Mouse (Mus musculus) heart, postnatal 14 days (tissue): ENCODE measurements around the gene Ifitm6. TPM values are rescaled to one million over a fixed set of nuclear protein-coding genes. Genes with fewer than 3 reads are reported as not detected.
A peak's percentile ranks its signal among the peaks of the same experiment; 100 is the strongest.
"Not testable (repeated sequence)": the region's sequence is repeated elsewhere in the genome, so short reads cannot be mapped to it uniquely, and the experiment has no call there.

ENCODE experiments used
- DNase-seq, 2 experiments: peaks; one replicate each; pipeline ENCODE4 v3.0.0; 2021 to 2022
- intact Hi-C: fragments of 180-260 bp; cut with DNase I; formaldehyde crosslinking; loops from one replicate; pipeline ENCODE4 v1.15.1; 2025
- long read RNA-seq, 2 experiments: library from polyadenylated mRNA; stranded (forward); transcript quantifications; one replicate each; pipeline ENCODE4 v2.0.0; 2021
- total RNA-seq, 2 experiments: library from RNA; stranded (reverse); gene quantifications; 2 replicates each; pipeline ENCODE4 v1.2.3; 2021

The Ifitm6 gene
- 1 to 10 TPM in 1 of 2 experiments, under 1 TPM in 1; 0.34 to 1.1 TPM for total RNA-seq
- long read RNA-seq, experiment 1: 0 reads
- long read RNA-seq, experiment 2: 0 reads

DNA sequence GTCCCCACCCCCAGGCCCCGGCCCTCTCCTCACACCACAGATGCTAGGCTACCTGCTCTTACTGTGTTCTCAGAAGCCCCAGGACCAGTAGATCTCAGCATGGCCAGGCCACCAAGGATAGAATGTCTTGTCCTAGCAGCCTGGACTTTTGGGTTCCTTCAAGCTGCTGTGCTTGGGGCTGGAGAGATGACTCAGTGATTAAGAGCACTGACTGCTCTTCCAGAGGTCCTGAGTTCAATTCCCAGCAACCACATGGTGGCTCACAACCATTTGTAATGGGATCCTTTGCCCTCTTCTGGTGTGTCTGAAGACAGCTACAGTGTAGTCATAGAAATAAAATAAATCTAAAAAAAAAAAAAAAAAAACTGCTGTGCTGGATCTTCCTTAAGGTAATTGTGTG is at the start of gene Ifitm6:
Gene Ifitm6 (minus strand): TSS at position 101 of the 400 bp plus-strand sequence.
- not testable (repeated sequence) for DNase-seq

DNA sequence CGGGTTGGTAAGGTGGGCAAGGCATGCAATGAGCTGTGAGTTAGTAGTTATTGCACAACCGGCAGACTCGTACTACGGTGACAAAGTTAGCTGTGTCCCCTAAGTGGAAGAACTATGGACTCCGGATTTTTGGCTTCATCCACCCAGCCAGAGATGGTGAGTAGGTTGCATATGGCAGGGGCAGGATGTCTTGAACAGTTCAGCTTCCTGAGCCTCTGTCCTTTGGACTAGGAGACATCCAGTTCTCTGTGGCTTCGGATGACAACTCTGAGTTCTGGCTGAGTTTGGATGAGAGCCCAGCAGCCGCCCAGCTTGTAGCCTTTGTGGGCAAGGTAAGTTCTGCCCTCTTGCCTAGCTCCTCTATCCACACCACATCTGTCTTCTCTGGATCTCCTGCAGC is 46.9 kb upstream of the Ifitm6 start:
- DNase-seq: no peak
- intact Hi-C loops: no loop called here

More for the DNA sequence above, at the start of gene Ifitm6:
- intact Hi-C loops: not testable (repeated sequence)

DNA sequence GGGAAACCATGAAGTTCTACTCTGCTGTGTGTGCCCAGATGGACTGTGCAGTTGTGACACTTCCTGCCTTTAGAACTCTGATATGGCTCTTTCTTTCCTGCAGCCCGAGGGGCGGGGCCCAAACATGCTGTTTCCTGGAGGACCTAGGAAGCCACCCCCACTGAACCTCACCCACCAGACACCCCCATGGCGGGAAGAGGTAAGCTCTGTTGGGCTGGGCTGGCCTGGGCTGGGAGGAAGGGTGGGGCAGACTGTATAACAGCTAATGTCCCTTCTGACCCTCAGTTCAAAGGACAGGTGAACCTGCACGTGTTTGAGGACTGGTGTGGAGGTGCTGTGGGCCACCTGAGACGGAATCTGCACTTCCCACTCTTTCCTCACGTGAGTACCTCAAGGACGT is 46.5 kb upstream of the Ifitm6 start:
- DNase-seq: no peak
- intact Hi-C loops: no loop called here

DNA sequence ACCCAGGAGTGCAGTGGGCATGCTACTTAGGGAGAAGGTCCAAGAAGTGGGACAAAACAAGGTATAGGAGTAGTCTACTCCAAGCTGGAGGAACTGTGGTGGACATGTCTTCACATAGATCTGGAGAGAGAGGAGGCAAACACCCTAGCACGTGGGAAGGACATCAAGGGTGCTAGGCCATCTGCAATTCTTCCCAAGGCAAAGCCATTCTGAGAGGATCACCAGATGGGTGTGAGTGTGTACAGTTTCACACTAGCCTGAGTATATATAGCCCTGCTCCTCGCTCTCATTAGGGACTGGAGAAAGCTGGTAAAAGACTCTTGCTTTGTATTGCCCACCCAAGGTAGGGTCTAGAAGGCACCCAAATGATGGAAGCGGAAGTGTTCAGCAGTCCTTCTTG is 45.6 kb upstream of the Ifitm6 start:
- intact Hi-C loops: no loop called here
- no peak for DNase-seq

DNA sequence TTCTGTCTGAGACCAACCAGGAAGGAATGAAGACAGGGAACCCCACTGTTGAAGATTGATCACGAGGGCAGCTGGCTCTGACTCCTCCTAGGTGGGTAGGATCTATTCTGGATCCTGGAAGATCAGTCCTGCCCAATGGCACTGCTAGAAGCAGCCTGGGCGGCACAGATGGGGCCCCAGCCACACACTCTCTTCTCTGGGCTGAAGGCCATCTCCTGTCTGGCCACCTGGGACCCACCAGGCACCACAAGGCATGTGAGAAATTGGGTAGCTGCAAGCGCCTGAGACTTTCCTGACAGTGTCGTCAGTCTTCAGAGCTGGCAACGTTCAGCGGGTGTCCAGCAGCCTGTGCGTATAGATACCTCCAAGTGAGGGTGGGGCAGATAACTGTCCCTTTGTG is 44.8 kb upstream of the Ifitm6 start:
- intact Hi-C loops: no loop called here
- DNase-seq: no peak

DNA sequence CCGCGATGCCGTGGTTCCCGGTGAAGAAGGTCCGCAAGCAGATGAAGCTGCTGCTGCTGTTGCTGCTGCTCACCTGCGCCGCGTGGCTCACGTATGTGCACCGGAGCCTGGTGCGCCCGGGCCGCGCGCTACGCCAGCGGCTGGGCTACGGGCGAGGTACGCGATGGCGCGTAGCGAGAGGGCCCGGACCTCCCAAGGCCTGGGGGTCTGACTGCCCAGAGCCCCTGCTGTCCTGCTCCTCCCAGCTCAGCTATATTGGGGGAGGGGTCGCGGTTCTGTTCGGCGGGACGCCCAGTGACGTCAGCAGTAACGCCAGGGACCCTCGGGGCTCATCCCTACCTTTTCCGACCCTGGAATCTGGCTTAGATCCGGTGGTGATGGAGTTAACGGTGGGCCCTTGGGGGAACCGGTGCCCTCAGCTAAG is 43.6 kb upstream of the Ifitm6 start:
- intact Hi-C loops: no loop called here
- DNase-seq: no peak

DNA sequence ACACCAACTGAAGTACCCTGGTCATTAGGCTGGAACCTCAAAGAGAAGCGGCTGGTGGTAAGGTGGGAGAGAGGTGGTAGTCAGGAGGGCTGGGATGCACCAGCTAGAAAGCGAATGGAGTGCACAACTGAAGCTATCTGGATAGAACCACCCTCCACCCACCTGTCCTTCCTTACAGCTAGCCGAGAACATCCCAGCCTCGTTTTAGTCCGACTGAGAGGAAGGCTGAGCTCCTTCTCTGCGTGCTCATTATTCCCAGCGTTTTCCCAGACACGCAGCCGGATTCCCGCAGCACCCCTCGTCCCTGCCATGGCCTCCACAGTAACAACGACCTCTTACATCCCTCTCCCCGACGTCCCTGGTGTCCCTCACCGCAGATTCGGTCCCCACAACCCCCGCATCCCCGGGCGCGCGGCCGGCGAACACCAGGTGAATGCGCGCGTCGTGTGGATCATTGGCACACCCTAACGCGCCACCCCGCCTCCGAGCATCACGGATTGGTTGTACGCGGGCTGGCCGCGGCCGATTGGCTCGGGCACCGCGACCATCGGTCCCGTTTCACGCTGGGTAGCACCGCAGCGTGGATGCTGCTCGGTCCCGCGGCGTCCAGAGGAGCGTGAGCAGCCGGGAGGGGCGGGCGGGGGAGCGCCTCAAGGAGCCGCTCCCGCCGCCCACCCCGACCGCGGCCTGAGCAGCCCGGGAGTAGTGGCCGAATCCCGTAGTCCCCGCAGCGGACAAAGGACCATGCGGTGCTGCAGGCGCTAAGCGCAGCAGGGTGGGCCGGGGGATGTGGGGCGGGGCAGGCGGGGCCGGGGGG is 42.9 kb upstream of the Ifitm6 start, which contains the start of gene B4galnt4:
Gene B4galnt4 (plus strand): TSS at position 679 of the 817 bp plus-strand sequence.
- DNase-seq: peak; percentile 65 to 66
- intact Hi-C loops: no loop called here

DNA sequence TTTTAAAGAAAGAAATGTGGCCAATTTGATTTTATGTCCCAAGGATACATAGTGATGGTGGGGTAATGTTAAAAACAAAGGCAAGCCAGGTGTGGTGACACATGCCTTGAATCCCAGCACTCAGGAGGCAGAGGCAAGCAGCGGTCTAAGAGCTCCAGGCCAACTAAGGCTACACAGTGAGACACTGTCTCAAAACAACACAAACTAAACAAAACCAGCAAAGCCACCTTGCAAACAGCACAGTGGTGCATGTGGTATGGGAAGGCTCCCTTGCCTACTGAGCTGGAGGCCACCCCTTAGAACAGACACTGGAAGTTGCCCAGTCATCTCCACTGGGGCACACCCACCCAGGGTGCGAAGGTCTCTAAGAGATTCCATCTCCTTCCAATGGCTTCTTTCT is 42.2 kb upstream of the Ifitm6 start:
- intact Hi-C loops: no loop called here
- DNase-seq: no peak

DNA sequence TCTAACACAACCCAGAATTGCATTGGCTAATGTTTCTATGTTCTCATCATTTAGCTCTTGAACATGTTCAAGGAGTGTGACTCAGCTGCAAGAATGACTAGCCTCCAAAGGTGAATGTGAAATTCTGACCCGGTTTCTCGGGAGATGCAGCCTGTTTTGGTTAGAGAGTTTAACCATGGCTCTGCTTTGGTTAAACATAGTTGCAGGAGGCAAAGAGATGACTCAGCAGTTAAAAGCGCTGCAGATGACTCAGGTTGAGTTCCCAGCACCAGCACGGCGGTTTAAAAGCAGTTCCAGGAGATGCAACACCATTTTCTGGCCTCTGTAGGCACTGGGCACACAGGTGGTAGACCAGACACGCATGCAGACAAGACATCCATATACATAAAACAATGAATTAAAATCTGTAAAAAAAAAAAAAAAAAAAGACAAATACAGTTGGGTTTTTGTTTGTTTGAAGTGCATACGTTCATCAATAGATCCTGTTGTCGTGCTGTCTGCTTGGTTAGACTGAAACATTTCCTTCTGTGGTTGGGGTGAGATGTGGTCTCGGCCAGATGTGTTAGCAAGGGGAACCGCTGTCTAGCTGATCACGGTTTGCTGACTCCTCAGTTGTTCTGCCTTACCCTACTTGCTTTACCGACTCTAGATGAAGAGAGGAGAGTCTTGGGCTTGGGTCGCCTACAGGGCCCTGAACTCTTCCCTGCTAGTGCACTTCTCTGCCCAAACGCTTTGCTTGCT is 41.0 kb upstream of the Ifitm6 start:
- DNase-seq: no peak
- intact Hi-C loops: no loop called here

DNA sequence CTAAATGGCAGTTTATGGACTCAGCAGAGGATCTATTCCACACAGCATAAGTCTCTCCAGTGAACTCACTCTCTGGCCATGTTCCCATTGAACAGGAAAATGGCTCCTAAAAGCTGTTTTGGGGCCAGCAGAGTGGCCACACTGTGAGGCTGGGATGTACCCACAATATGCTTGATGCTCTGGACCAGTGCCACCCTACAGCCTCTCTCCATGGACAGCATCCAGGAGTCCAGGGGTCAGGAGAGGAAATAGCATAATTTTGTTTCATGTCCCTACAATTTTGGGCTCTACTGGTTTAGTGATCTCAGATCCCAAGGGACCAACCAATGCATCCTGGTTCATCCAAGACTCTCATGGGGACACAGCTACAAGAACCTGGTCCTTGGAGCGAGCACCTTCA is 39.8 kb upstream of the Ifitm6 start:
- no peak for DNase-seq
- intact Hi-C loops: no loop called here

DNA sequence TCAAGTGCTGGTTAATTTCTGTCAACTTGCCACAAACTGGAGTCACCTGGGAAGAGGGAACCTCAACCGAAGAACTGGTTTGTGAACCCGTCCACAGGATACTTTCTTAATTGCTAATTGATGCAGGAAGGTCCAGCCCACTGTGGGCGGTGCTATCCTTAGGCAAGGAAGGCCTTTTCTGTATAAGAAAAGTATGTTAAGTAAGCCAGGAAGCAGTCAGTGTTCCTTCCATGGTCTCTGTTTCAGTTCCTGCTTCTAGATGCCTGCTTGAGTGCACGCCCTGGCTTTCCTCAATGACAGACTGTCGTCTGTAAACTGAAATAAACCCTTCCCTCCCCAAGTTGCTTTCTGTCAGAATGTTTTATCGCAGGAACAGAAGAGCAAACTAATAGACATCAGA is 39.3 kb upstream of the Ifitm6 start:
- intact Hi-C loops: no loop called here
- DNase-seq: no peak

DNA sequence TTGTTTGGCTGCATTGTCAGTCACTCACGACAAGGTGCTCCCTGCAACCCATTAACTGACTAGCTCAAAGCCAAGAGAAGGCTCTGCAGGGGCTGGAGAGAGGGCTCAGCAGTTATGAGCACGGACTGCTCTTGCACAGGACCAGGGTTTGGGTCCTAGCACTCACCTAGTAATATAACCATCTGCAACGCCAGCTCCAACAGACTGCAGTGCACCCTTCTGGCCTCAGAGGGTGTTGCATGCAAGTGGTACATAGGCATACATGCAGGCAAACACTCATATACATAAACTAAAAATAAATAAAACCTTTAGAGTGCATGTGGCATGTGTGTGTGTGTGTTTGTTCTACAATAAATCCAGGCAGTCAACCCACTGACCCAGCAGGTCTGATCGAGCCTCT is 38.1 kb upstream of the Ifitm6 start:
- intact Hi-C loops: no loop called here
- no peak for DNase-seq

DNA sequence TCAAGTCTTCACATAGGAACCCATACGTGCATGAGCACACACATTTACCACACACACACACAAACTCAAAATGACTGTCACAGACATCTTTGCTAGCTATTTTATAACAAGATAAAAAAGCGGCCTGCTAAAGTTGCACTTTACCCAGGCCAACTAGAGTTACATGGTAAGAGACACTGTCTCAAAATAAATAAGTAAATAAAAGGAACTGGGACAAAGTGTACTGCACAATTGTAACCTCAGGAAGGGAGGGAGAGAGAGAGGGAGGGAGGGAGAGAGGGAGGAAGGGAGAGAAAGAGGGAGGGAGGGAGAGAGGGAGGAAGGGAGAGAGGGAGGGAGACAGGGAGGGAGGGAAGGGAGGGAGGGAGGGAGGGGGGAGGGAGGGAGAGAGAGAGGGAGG is 34.7 kb upstream of the Ifitm6 start:
- intact Hi-C loops: no loop called here

DNA sequence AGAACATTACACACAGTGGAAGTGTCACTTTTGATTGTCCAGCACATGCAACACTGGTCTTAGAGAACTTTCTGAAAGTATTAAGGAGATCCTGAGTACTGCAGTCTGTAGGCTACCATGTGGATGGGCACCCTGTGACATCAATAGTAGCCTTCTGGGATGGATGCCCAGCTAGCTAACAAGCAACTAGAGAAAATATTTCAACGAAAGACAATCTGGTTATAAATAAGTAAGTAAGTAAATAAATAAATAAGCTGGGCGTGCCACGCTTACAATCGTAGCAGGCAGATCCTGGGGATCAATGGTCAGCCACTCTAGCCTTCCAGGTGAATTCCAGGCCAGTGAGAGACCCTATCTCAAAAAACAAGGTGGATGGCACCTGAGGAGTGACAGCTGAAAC is 34.3 kb upstream of the Ifitm6 start:
- intact Hi-C loops: no loop called here
- DNase-seq: no peak

More for the DNA sequence above, 34.7 kb upstream of the Ifitm6 start:
- no peak for DNase-seq

DNA sequence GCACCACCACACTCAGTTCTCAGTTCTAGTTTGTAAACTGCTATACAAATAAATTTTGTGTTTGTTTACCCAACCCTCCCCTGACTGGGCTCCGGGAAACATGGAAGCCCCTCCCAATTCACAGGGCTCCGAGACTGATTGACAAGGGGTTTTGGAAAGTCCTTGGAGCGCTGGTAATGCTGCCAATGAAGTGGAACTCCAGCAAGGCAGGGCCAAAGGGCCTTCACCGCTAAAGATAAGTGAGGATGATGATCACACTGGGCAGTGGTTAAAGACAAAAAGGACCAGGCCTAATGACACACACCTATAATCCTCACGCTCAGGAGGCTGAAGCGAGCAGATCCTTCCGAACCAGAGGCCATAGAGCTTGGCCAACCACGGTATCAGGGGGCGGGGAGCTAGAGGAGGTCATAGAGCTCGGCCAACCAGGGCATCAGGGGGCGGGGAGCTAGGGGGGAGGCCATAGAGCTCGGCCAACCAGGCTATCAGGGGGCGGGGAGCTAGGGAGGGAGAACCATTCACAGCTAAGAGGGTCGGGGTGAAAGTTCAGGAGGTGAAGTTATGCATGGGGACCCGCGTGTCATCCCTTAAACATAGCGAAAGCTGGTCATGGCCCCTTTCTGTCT is 33.4 kb upstream of the Ifitm6 start:
- intact Hi-C loops: no loop called here
- no peak for DNase-seq

DNA sequence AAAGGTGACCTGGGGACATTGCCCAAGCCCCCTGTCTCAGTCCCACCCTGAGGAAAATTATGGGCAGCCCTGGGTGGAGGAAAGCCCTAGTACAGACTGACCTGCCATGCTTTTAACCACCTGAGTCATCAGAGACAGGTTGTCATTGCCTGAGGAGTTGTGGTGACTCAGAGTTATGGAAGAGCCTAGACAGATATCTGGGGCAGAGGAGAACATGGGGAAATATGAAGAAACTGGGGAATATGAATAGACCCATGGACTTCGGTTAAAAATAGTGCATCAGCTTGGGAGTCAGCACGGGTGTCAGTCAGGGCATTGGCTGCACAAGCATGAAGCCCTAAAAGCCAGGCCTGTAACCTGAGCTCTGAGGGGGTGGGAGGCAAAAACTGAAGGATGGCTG is 31.6 kb upstream of the Ifitm6 start:
- intact Hi-C loops: no loop called here
- DNase-seq: no peak

DNA sequence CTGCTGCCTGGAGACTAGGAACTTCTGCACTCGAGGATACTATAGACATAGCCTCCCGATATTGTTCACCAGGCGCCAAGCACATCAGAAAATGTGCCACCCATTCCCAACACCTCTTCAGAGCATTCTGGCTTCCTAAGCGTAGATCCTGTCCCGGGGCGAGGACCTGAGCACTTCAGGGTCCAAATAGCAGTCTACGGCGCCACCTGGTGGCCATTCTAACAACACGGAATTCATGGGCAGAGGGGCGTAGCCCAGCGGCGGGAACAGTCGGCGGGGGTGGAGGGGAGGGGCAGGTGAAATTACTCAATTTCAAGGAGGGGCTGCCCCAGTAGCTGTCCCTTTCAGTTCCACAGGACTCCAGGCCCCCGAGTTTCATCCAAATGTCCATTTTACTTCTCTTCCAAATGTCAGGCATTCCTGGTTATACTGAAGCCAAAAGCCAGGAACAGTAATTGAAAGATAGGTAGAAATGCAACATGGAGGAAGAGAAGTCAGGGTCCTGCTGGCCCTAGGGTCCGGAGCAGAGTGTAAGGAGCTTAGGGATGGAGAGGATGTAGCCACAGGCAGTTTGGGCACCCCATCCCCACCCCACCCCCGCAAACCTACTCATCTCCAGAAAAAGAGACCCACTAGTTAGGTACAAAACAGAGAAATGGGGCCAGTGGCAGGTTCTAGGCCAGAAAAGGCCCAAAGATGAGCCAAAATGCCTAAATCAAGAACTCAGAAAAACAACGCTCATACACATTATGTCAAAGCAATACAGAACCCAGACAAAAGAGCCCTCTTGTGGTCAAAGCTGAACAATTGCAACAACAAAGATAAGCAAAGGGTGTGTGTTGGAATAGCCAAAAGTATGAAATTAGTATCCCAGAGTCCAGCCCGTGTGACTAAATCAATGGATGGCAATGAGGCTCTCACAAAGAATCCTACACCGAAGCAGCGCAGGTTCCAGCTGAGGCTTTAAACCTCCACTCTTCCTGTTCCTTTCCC is 30.8 kb upstream of the Ifitm6 start:
- DNase-seq: peak; percentile 94 to 95
- intact Hi-C loops: loop anchor here (1.0 kb wide), 5 partner anchors 39 to 203 kb away; partner anchors contain the start of genes Pgghg and Scgb1c1

DNA sequence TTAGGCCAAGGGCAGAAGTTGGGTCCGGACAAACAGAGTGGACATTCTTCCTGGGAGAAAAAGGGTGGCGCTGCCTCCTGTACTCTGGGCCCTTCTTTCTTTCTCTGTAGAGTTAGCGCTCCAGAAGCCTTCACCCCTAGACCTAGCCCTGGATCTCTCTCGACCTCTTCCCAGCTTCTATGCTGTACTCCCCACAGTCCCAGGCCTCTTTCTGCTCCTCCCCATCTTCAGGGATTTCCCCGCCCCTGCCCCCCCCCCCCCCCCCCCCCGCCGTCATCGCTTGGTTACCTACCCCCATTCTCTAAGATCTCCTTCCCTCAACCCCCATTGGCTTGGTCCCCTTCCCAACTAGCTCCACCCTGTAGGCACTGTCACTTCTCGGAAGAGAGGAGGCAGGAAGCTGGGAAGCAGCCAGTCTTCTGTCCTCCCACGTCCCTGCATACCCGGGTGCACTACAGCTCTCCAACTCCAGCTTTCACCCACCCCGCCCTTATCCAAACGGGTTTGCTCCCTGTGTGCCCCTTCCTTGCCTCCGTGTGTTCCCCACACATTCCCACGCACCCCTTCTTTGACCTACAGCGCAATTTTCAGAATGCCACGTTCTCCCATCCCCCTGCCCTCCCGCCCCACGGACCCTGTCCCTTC is 30.0 kb upstream of the Ifitm6 start:
- intact Hi-C loops: loop anchor here (1.0 kb wide), 5 partner anchors 38 to 202 kb away; partner anchors contain the start of genes Pgghg and Scgb1c1

DNA sequence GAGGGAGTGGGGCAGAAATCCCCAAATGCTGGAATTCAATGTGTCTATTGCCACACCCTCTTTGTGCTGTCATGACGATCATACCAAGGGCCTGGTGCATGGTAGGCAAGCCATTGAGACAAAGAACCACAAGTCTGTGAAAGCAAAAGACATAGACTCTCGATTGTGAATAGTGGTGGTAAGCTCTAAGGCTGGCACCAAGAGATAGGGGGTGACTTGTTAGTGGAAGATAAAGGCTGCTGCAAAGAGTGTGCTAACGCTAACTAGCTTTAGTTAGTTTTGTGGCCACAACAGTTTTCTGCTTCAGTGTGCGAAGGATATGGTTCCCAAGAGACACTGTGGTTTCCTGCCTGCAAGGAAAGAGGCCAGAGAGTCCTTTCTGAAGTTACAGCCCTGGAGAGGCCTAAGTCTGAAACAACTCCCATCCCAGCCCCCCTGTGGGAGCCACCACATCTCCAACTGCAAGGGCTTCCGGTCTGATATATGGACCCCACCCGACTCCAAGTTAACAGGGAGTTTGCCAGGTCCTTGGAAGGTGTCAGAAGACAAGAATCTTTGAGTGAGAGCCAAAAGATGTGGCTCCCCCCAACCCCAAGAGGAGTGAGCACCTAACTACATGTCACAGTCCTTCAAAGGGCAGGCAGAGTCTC is 29.3 kb upstream of the Ifitm6 start:
- peak; percentile 48 to 50 for DNase-seq
- intact Hi-C loops: no loop called here

More for the DNA sequence above, 30.0 kb upstream of the Ifitm6 start:
- peak; percentile 82 to 85 for DNase-seq
